Mouse (Mus musculus): ENCODE data around the gene Ablim1. TPM values are rescaled to one million over a fixed set of nuclear protein-coding genes. Genes with fewer than 3 reads are reported as not detected.

The Ablim1 gene
- polyA plus RNA-seq, 1 experiment from 2014 or later, result 16.4 TPM

- H3K4me1 ChIP-seq, result peaks cover 23% of the 10 kb centered on the region
- no peaks in the 10 kb centered on the region for H3K36me3 ChIP-seq
- DNase-seq (ENCODE audit: low spot score), result no peak
- H3K9me3 ChIP-seq (replicated peaks), result no peaks in the 10 kb centered on the region
- WGBS, result 87% methylated on average over 10 of the region's 10 CpGs
- H3K4me3 ChIP-seq, result no peak overlapping the region
- no peak overlapping the region for H3K27ac ChIP-seq
- no peaks in the 10 kb centered on the region for H3K27me3 ChIP-seq (ENCODE audit: low read depth, poor library complexity, severe bottlenecking)
These were observed 331.0 kb downstream of the Ablim1 start for GRCm38 (mm10) chr19:56983757-56984156.

Other genes with a start within 250 kb of the Ablim1 start
- 12.2 and 13.2 TPM in 2 replicates for gene Fam160b1, start 45.8 kb upstream of the Ablim1 start, polyA plus RNA-seq (2016; fragmentation: Nextera tagmentation; extraction: Ambion mirVana)
- gene Trub1, start 138.0 kb upstream of the Ablim1 start, polyA plus RNA-seq (2016; fragmentation: Nextera tagmentation; extraction: Ambion mirVana), result 25.2 and 26.5 TPM in 2 replicates

All from limb, embryonic 10.5 days (tissue).